Mouse (Mus musculus) liver, adult 2 months (tissue): ENCODE measurements around the gene Ccdc12. TPM values are rescaled to one million over a fixed set of nuclear protein-coding genes. Genes with fewer than 3 reads are reported as not detected.
A peak's percentile ranks its signal among the peaks of the same experiment; 100 is the strongest.

ENCODE experiments used
- DNase-seq: peaks from one replicate; pipeline ENCODE4 v3.0.0-alpha.2; 2011; ENCODE audit warnings: low read depth, low spot score; ENCODE audit errors: extremely low read depth
- H3K27ac ChIP-seq: fragments of 200-500 bp; replicated peaks from 2 replicates; pipeline ENCODE4 v1.5.1; 2012; ENCODE audit warnings: low read depth, mild to moderate bottlenecking, control low read depth, inconsistent platforms, low read length; ENCODE audit not compliant: insufficient read depth
- H3K27me3 ChIP-seq: fragments of 200-500 bp; 2 replicates; pipeline ENCODE4 v1.6.1; 2012; ENCODE audit warnings: mild to moderate bottlenecking, moderate library complexity, low read length, inconsistent platforms; ENCODE audit not compliant: control insufficient read depth, insufficient read depth
- H3K36me3 ChIP-seq: fragments of 200-500 bp; 2 replicates; pipeline ENCODE4 v1.6.1; 2012; ENCODE audit warnings: low read length, inconsistent platforms; ENCODE audit not compliant: control insufficient read depth, insufficient read depth
- H3K4me1 ChIP-seq: fragments of 200-500 bp; 2 replicates; pipeline ENCODE4 v1.6.1; 2011; ENCODE audit warnings: low read length; ENCODE audit not compliant: control insufficient read depth, insufficient read depth
- H3K4me3 ChIP-seq: fragments of 200-500 bp; 2 replicates; pipeline ENCODE4 v1.5.1; 2011; ENCODE audit warnings: low read depth, mild to moderate bottlenecking, control low read depth, low read length, moderate library complexity; ENCODE audit not compliant: insufficient read depth
- H3K79me2 ChIP-seq: fragments of 200-500 bp; 2 replicates; pipeline ENCODE4 v1.6.1; 2012; ENCODE audit warnings: inconsistent platforms, mild to moderate bottlenecking, low read length, moderate library complexity; ENCODE audit not compliant: control insufficient read depth, insufficient read depth
- H3K9ac ChIP-seq: fragments of 200-500 bp; 2 replicates; pipeline ENCODE4 v1.6.1; 2012; ENCODE audit warnings: low read depth, mild to moderate bottlenecking, control low read depth, inconsistent platforms, low read length
- CTCF ChIP-seq: fragments of 200-500 bp; IDR thresholded peaks from 2 replicates; pipeline ENCODE4 v1.5.1; 2011; ENCODE audit warnings: low read depth, low read length, control low read depth
- POLR2A ChIP-seq: fragments of 200-500 bp; IDR thresholded peaks from 2 replicates; pipeline ENCODE4 v1.6.1; 2011; ENCODE audit warnings: low read length, control low read depth; ENCODE audit not compliant: insufficient read depth; ENCODE audit errors: extremely low read depth
- WGBS: fragments of 180-500 bp; shearing (Covaris S2); methylation state at CpG from one replicate; pipeline ENCODE4 v1.1.7; 2018; 5-methylcytosine and 5-hydroxymethylcytosine counted together
- polyA plus RNA-seq: library from polyadenylated mRNA; depleted of rRNA; stranded (reverse); fragments of >200 nt; gene quantifications from 2 replicates; pipeline ENCODE4 v1.2.3, GENCODE M21; 2012; rRNA removed
- total RNA-seq: library from RNA; depleted of rRNA; stranded (reverse); fragments of >200 nt; gene quantifications from 2 replicates; pipeline ENCODE4 v1.2.3, GENCODE M21; 2014; rRNA removed

The Ccdc12 gene
- total and polyA plus RNA-seq, 2 experiments = 29.9 to 51.4 TPM

DNA sequence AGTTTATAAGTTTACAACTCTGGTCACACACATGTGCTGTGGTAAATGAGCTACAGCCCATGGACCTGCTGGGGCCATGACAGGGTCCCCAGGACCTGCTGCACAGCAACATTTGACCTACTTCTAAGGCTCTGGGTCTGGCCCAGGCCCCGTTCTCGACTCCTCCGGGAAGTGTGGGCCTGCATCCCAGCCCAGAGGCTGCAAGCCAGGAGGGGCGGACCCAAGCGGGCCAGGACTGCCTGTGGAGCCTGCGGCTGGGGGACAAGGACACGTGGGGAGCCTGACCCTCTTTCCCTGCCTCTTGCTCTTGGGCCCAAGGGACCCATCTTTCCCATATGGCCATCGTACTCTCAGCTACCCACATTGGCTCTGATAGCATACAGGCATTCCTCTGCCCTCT lies 102.3 kb downstream of the Ccdc12 start:
- H3K36me3 ChIP-seq = no peaks in the 10 kb centered on the region
- no peak overlapping the region for H3K9ac ChIP-seq
- H3K27ac ChIP-seq = no peak overlapping the region
- no peak overlapping the region for H3K4me3 ChIP-seq
- H3K79me2 ChIP-seq = no peaks in the 10 kb centered on the region
- H3K27me3 ChIP-seq = no peaks in the 10 kb centered on the region
- 28% methylated on average over 8 of the region's 8 CpGs for WGBS
- TF ChIP-seq POLR2A = no peak
- no peak for TF ChIP-seq CTCF
- no peaks in the 10 kb centered on the region for H3K4me1 ChIP-seq
- DNase-seq = no peak

DNA sequence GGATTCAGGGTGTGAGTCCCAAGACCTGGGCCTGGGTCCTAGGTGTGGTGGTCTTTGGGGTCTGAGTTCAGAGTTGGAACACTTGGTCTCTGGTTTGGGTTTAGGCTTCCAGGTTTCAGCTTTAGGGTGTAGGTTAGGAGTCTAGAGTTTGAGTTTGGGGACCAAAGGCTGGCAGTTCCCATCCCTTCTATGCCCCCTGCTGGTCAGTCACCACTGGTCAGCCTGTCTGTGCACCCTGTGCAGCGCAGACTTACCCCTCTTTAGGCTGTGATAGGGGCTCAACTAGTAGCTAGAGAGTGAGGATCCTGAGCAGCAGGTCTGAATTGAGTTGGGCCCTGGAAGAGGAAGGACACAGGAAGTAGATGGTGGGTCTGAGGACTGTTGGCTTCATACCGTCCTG lies 103.0 kb downstream of the Ccdc12 start:
- DNase-seq = peak; percentile 25
- Histone ChIP-seq H3K4me1 (no peaks in the 10 kb centered on the region), H3K36me3 (no peaks in the 10 kb centered on the region), H3K9ac (no peak overlapping the region), H3K79me2 (no peaks in the 10 kb centered on the region), H3K27me3 (no peaks in the 10 kb centered on the region), H3K27ac (no peak overlapping the region), H3K4me3 (no peak overlapping the region)
- 55% methylated on average over 2 of the region's 2 CpGs for WGBS
- TF ChIP-seq POLR2A = no peak
- peak; percentile 88 for TF ChIP-seq CTCF

GRCm38 (mm10) chr9:110760886-110761285 lies 104.6 kb downstream of the Ccdc12 start:
- Histone ChIP-seq H3K27me3 (no peaks in the 10 kb centered on the region), H3K79me2 (no peaks in the 10 kb centered on the region), H3K9ac (no peak overlapping the region), H3K36me3 (no peaks in the 10 kb centered on the region), H3K4me3 (no peak overlapping the region), H3K4me1 (no peaks in the 10 kb centered on the region), H3K27ac (no peak overlapping the region)
- DNase-seq = no peak
- WGBS = 95% methylated on average over 8 of the region's 8 CpGs
- no peak for TF ChIP-seq POLR2A

Other genes starting within 250 kb of the Ccdc12 start
- 4.5 and 6.8 TPM in 2 replicates for gene Ptpn23, start 248.3 kb upstream of the Ccdc12 start, total RNA-seq
- gene Ptpn23, start 248.3 kb upstream of the Ccdc12 start, polyA plus RNA-seq = 7.9 and 10.7 TPM in 2 replicates
- not detected in 2 replicates for gene Ngp, start 236.8 kb upstream of the Ccdc12 start, total RNA-seq
- gene Ngp, start 236.8 kb upstream of the Ccdc12 start, polyA plus RNA-seq = 0.21 and 0.37 TPM in 2 replicates
- 2.0 and 2.3 TPM in 2 replicates for gene Klhl18, start 179.8 kb upstream of the Ccdc12 start, total RNA-seq
- gene Klhl18, start 179.8 kb upstream of the Ccdc12 start, polyA plus RNA-seq = 5.9 and 6.9 TPM in 2 replicates
- gene Kif9, start 179.5 kb upstream of the Ccdc12 start, total RNA-seq = 0.40 and 0.55 TPM in 2 replicates
- gene Kif9, start 179.5 kb upstream of the Ccdc12 start, polyA plus RNA-seq = 0.18 and 0.35 TPM in 2 replicates
- gene Setd2, start 123.9 kb upstream of the Ccdc12 start, total RNA-seq = 31.7 and 36.5 TPM in 2 replicates
- gene Setd2, start 123.9 kb upstream of the Ccdc12 start, polyA plus RNA-seq = 15.7 and 20.1 TPM in 2 replicates
- 0.65 and 1.6 TPM in 2 replicates for gene Nradd, start 32.1 kb upstream of the Ccdc12 start, total RNA-seq
- 0.92 and 1.4 TPM in 2 replicates for gene Nradd, start 32.1 kb upstream of the Ccdc12 start, polyA plus RNA-seq
- gene Nbeal2, start 2.3 kb upstream of the Ccdc12 start, total RNA-seq = 2.1 and 4.6 TPM in 2 replicates
- gene Nbeal2, start 2.3 kb upstream of the Ccdc12 start, polyA plus RNA-seq = 11.6 and 12.7 TPM in 2 replicates
- 0.55 and 0.94 TPM in 2 replicates for gene Myl3, start 85.4 kb downstream of the Ccdc12 start, total RNA-seq
- gene Myl3, start 85.4 kb downstream of the Ccdc12 start, polyA plus RNA-seq = 0.25 TPM in 1 of 2 replicates, not detected in the other
- 7.4 and 11.0 TPM in 2 replicates for gene Pth1r, start 90.6 kb downstream of the Ccdc12 start, total RNA-seq
- gene Pth1r, start 90.6 kb downstream of the Ccdc12 start, polyA plus RNA-seq = 24.4 and 28.1 TPM in 2 replicates
- gene Prss42, start 141.7 kb downstream of the Ccdc12 start, total RNA-seq = not detected in 2 replicates
- gene Prss42, start 141.7 kb downstream of the Ccdc12 start, polyA plus RNA-seq = not detected in 2 replicates
- not detected in 2 replicates for gene Prss44, start 157.5 kb downstream of the Ccdc12 start, total RNA-seq
- gene Prss44, start 157.5 kb downstream of the Ccdc12 start, polyA plus RNA-seq = not detected in 2 replicates
- not detected in 2 replicates for gene Prss43, start 170.2 kb downstream of the Ccdc12 start, total RNA-seq
- not detected in 2 replicates for gene Prss43, start 170.2 kb downstream of the Ccdc12 start, polyA plus RNA-seq
- not detected in 2 replicates for gene Prss45, start 178.1 kb downstream of the Ccdc12 start, total RNA-seq
- not detected in 2 replicates for gene Prss45, start 178.1 kb downstream of the Ccdc12 start, polyA plus RNA-seq
- gene Prss46, start 188.0 kb downstream of the Ccdc12 start, total RNA-seq = not detected in 2 replicates
- not detected in 2 replicates for gene Prss46, start 188.0 kb downstream of the Ccdc12 start, polyA plus RNA-seq
- not detected in 2 replicates for gene Prss50, start 201.5 kb downstream of the Ccdc12 start, total RNA-seq
- gene Prss50, start 201.5 kb downstream of the Ccdc12 start, polyA plus RNA-seq = not detected in 2 replicates
- gene Als2cl, start 223.4 kb downstream of the Ccdc12 start, total RNA-seq = 8.0 and 16.8 TPM in 2 replicates
- gene Als2cl, start 223.4 kb downstream of the Ccdc12 start, polyA plus RNA-seq = 29.1 and 45.5 TPM in 2 replicates
- gene Tmie, start 223.6 kb downstream of the Ccdc12 start, total RNA-seq = 4.4 and 5.5 TPM in 2 replicates
- 13.1 and 20.8 TPM in 2 replicates for gene Tmie, start 223.6 kb downstream of the Ccdc12 start, polyA plus RNA-seq